Mouse (Mus musculus) megakaryocyte, embryonic 14.5 days (primary cell): ENCODE data around the gene Trip6.

ENCODE experiments used
- FLI1 ChIP-seq: IDR thresholded peaks from 2 replicates; pipeline ENCODE4 v1.6.1; 2012; ENCODE audit warnings: low read length, inconsistent platforms, mixed read lengths
- GATA1 ChIP-seq: IDR thresholded peaks from 3 replicates; pipeline ENCODE4 v1.6.1; 2012; ENCODE audit warnings: mixed read lengths, low read length, inconsistent platforms, borderline replicate concordance

DNA sequence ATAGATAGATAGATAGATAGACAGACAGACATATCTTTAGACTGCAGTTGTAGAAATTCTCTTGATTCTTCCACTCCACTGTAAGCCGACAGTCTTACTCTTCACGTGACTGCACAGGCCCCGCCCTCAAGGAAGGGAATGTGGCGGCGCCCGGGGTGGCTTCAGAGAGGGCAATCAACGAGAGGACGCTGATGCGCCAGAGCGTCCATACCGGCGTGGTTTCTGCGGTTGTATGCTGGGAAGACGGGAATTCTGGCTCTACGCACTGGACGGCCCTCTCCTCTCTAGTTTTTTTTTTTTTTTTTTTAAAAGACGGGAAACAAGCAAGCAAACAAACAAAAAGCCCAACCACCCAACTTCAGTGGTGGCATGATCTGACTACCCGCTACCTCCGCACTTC is 24.1 kb upstream of the Trip6 start:
- TF ChIP-seq GATA1 (no peak), FLI1 (no peak)
